Mouse (Mus musculus): ENCODE measurements at regions not wholly inside any gene's neighbourhood (a gene's known extent, or its start where the extent isn't known, plus 50 kb on each side); places are given as distances from the start of the nearest gene placed in this dataset.

DNA sequence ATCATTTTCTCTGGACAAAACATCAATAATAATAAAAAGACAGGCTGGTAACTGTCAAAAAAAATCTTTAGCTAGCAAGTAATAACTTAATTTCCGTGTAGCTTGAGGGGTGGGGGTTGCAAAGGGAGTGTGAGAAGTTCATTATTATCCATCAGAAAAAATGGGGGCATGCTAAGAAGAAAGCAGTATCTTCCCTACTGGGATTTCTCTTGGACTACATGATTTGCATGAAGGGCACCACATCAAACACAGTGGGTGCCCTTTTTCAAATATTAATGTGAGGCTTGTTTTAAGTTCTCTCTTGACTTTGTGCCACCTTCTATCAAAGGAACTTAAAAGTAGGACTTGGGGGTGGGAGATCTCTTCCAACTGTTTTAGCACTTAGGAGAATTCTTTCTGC lies 783.4 kb upstream of the Manea start:
- DNase-seq = no peak

DNA sequence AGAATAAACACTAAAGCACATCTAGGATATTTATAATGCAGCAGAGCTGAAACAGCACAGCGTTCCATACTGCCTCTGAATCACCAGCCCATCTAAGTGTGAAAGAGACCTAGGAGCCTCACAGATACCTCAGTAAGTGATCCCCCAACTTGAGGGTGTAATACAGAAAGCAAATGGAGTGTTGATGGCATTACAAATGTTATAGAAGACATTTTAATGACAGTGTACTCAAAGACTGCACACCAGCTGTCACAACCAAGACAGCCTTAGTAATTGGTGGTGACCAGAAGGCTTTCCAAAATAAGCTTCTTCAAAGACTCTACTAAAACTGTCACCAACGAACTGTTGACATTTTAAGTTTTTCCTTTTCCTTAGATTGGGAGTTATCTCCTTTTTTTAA lies 771.3 kb upstream of the Manea start:
- DNase-seq = no peak

DNA sequence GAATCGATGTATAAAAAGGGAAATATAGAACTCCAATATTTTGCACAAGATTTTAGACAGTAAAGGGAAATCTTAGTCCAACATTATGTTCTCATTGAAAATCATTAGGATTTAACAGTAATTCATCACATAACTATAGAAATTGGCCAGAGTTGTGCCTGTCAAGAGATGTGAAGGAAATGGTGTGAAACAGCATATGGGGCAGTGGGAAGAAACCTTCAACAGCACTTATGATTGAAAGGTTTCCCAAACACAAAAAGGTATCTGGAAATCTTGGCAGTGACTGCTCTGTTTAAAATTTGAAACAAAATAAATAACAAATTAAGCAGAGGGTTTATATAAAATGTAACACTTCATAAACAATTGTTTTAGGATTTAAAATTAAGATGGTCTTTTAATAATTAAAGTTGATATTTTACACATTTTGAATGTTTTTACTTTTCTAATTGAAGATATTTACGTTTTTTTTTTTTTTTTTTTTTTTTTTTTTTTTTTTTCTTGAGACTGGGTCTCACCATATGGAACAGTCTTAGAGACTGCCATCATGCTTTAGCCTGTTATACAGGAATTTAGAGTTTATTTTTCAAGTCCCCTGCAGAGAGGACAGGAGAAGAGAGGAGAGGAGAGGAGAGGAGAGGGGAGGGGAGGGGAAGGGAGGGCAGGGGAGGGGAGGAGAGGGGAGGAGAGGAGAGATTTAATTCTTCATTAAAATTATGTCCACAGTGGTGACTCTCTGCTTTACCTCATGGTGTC lies 770.6 kb upstream of the Manea start:
- no peak for DNase-seq

DNA sequence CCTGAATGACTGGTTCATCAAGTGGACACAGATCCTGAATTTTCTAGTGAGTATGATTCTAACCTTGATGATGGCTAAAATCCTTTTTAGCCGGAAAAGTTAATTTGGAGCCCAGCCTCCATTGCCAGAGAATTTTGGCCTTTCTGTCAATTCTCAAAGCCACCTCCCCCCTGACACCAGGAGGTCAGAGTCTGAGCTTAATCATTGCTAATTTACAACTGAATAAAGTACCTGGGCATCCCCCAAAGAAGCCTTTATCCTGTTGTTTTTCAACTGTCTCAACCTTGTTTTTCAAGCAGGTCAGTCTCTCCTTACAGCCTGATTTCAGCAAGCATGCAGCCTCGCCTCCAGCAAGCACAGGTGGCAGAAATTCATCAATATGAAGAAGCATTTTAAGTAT lies 758.7 kb upstream of the Manea start:
- DNase-seq = no peak

DNA sequence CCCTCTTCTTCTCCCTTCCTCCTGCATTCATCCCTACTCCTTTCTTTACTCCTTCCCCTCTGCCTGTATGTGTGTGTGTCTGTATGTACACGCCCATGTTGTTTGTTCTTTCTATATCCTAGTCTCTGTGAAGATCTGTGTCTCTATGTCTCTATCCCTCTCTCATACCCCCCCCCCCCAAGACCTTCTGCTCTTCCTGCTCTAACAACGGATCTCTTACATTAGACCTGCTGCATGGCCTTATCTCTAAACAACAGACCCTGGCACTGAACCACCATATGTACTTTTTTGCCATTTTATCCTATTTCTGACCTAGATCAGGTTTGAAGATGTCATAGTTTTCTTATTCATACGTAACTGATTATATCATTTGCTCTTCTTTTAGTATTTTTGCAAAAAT lies 749.6 kb upstream of the Manea start:
- DNase-seq = no peak

DNA sequence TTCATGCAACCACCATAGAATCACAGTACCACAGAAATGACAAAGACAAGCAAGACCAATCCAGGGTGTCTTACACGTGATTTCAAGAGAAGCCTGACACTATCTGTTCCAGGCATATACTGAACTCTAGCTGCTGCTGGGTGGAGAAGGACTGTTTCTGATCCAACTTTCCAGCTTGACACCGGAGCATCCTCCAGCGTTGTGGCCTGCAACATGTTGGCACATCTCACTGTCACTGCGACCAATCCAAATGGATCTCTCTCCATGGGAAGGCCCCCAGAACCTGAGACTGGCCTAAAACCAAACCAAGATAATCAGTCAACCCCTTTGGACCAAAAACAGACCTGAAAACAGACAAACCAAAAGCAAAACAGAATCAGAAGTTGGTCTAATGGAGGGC lies 703.3 kb upstream of the Manea start:
- peak; percentile 41 for DNase-seq

DNA sequence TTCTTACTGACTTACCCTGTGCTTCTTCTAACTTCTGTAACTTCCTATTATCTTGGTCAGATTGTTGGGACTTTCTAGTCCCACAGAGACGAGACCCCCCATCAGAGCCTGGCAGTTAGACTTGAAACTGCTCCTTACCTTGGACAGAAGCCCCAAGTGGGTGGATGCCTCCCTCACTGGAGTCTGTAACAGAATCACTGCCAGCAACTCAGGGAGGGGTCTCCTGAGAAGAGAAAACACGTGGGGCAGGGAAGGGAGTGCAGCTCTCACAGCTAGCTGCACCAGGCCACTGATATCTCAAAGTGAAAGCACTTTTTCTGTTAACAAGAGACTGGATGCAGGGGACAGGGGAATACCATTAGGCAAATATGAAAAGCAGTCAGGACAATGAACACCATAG lies 702.5 kb upstream of the Manea start:
- no peak for DNase-seq
